Mouse (Mus musculus) myocyte (in vitro differentiated cells): ENCODE data around the gene Rrp15. TPM values are rescaled to one million over a fixed set of nuclear protein-coding genes. Genes with fewer than 3 reads are reported as not detected.

Source experiments
- H3K27me3 ChIP-seq: one replicate; pipeline ENCODE4 v1.6.1; 2011; ENCODE audit not compliant: control insufficient read depth, insufficient read depth, insufficient read length
- H3K36me3 ChIP-seq: one replicate; pipeline ENCODE4 v1.6.1; 2011; ENCODE audit not compliant: control insufficient read depth, insufficient read depth
- H3K4me2 ChIP-seq: one replicate; pipeline ENCODE4 v1.6.1; 2011; ENCODE audit warnings: low read depth, control low read depth
- H3K4me3 ChIP-seq: one replicate; pipeline ENCODE4 v1.5.1; 2011; ENCODE audit warnings: mild to moderate bottlenecking, control low read depth, moderate library complexity
- H3K79me2 ChIP-seq: one replicate; pipeline ENCODE4 v1.6.1; 2011; ENCODE audit not compliant: control insufficient read depth, insufficient read depth
- H3ac ChIP-seq: one replicate; pipeline ENCODE4 v1.6.1; 2011; ENCODE audit not compliant: control insufficient read depth, insufficient read length
- CEBPB ChIP-seq: IDR thresholded peaks from 2 replicates; pipeline ENCODE4 v1.6.1; 2011; ENCODE audit warnings: mild to moderate bottlenecking, moderate library complexity; ENCODE audit not compliant: poor library complexity, insufficient read depth, severe bottlenecking
- E2F4 ChIP-seq: IDR thresholded peaks from one replicate; pipeline ENCODE4 v1.6.1; 2011; ENCODE audit warnings: mild to moderate bottlenecking, control low read depth, moderate library complexity; ENCODE audit not compliant: insufficient read depth
- MAX ChIP-seq: IDR thresholded peaks from one replicate; pipeline ENCODE4 v1.6.1; 2011; ENCODE audit warnings: low read depth, mild to moderate bottlenecking, control low read depth
- MYOD1 ChIP-seq, 3 experiments: IDR thresholded peaks; one replicate each; pipeline ENCODE4 v1.6.1; 2011; ENCODE audit warnings: control low read depth in 2 of 3, low read depth in 2 of 3, mild to moderate bottlenecking in 2 of 3, moderate library complexity in 1 of 3; ENCODE audit not compliant: insufficient read length in 2 of 3, control insufficient read depth in 1 of 3
- MYOG ChIP-seq, 3 experiments: IDR thresholded peaks; one replicate each; pipeline ENCODE4 v1.6.1; 2011; ENCODE audit warnings: control low read depth in 2 of 3, low read depth in 2 of 3, mild to moderate bottlenecking in 2 of 3; ENCODE audit not compliant: insufficient read length in 2 of 3, control insufficient read depth in 1 of 3, insufficient read depth in 1 of 3
- POLR2A ChIP-seq: IDR thresholded peaks from one replicate; pipeline ENCODE4 v1.6.1; 2011; ENCODE audit warnings: low read depth, mild to moderate bottlenecking, control low read depth, moderate library complexity; ENCODE audit not compliant: insufficient read length
- POLR2AphosphoS2 ChIP-seq: IDR thresholded peaks from one replicate; pipeline ENCODE4 v1.6.1; 2011; ENCODE audit warnings: low read depth, control low read depth; ENCODE audit not compliant: insufficient read length
- REST ChIP-seq: IDR thresholded peaks from one replicate; pipeline ENCODE4 v1.6.1; 2011; ENCODE audit warnings: mild to moderate bottlenecking, control low read depth, moderate library complexity; ENCODE audit not compliant: insufficient read depth, insufficient read length
- SRF ChIP-seq: IDR thresholded peaks from one replicate; pipeline ENCODE4 v1.6.1; 2011; ENCODE audit warnings: low read depth; ENCODE audit not compliant: control insufficient read depth, insufficient read length
- TCF12 ChIP-seq: IDR thresholded peaks from one replicate; pipeline ENCODE4 v1.6.1; 2011; ENCODE audit warnings: mild to moderate bottlenecking, control low read depth; ENCODE audit not compliant: poor library complexity, insufficient read depth, severe bottlenecking
- TCF3 ChIP-seq: IDR thresholded peaks from one replicate; pipeline ENCODE4 v1.6.1; 2011; ENCODE audit warnings: low read depth, control low read depth; ENCODE audit not compliant: insufficient read length
- USF1 ChIP-seq: IDR thresholded peaks from one replicate; pipeline ENCODE4 v1.6.1; 2011; ENCODE audit warnings: low read depth, mild to moderate bottlenecking, control low read depth, moderate library complexity
- polyA plus RNA-seq: library from polyadenylated mRNA; unstranded; fragments of >200 nt; fragmentation: generic; extraction: Trizol; gene quantifications from one replicate; pipeline ENCODE4 v1.2.1, GENCODE M21; 2012; ENCODE audit warnings: missing spikeins

Rrp15 gene
- polyA plus RNA-seq, 1 experiment, result 19.9 TPM

DNA sequence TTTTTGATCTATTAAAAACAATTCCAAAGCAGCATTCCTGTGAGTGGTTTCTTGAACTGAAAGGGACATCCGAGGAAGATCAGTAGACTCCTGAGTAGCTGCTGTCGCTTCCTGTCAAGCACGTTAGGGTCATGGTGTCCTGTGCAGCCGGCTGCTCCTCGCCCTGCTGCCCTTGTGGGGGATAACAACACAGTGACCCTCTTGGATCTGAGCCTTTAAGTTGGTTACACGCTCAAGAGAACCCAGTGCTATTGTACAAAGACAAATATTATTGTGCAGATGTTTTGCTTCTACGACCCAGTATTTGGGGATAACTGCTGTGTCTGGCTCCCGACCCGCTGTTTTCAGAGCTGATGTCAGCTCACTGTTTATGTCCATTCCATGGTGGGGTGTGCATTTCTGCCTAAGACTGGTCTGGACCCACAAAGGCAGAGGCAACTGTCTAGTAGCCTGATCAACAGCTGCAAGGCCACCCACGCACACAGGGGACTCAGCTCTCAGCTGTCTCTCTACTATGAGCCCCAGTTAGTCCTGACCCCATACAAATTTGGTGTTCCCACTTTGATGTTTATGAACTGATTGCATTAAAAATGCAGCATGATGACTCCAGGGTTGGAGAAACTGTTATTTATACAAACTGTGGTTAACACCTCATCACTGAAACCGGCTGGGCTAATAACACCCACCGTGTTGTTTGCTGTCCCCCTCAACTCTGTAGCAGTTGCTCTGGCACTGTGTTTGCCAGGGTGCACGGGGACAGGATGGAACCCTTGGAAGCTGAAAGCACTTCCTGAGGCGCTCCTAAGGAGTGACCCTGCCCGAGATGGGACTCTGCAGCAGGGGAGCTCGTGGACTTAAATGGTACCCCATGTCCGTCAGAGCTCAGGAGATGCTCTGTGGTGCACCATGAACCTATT, 33.9 kb downstream of the Rrp15 start:
- Histone ChIP-seq H3K79me2 (no peaks in the 10 kb centered on the region), H3K27me3 (no peaks in the 10 kb centered on the region), H3K4me2 (peak overlapping the region; percentile 32), H3ac (no peak overlapping the region), H3K4me3 (no peak overlapping the region), H3K36me3 (peaks cover 10% of the 10 kb centered on the region)
- no peak for TF ChIP-seq SRF
- TF ChIP-seq MYOG (IDR thresholded peaks at IDR 0.05; ENCODE audit: control insufficient read depth in 1 of 3, insufficient read depth in 1 of 3, insufficient read length in 2 of 3, low read depth in 2 of 3), result peak; percentile 93 to 97 (median 93)
- no peak for TF ChIP-seq E2F4
- TF ChIP-seq MAX, result no peak
- TF ChIP-seq USF1, result no peak
- no peak for TF ChIP-seq REST
- peak; percentile 94 for TF ChIP-seq TCF3
- TF ChIP-seq MYOD1 (IDR thresholded peaks at IDR 0.05; ENCODE audit: control insufficient read depth in 1 of 3, insufficient read length in 2 of 3, low read depth in 2 of 3), result peak; percentile 72 to 99 (median 98)
- TF ChIP-seq TCF12, result peak; percentile 95
- no peak for TF ChIP-seq POLR2A
- TF ChIP-seq CEBPB, result no peak
- no peak for TF ChIP-seq POLR2AphosphoS2

DNA sequence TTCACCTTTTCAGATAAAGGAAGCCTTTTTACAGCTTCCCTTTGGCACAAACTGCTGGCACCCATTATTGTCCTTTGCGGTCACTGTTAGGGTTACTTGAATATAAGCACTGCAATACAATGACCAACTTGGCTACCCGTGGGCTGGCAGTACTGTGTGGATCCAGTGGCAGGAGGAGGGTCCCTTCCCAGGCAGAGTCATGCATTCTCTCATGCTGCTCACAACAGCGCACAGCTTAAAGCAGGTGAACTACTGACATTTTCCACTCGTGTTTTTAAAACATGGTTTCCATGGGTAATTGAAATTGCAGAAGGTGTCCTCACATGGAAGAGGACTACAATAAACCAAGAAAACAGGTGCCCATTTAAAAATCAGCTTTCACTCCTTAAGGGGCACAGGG, 34.9 kb downstream of the Rrp15 start:
- Histone ChIP-seq H3K4me2 (no peak overlapping the region), H3K36me3 (peaks cover 1% of the 10 kb centered on the region), H3ac (no peak overlapping the region), H3K4me3 (no peak overlapping the region), H3K27me3 (no peaks in the 10 kb centered on the region), H3K79me2 (no peaks in the 10 kb centered on the region)
- TF ChIP-seq MYOG (IDR thresholded peaks at IDR 0.05; ENCODE audit: control insufficient read depth in 1 of 3, insufficient read depth in 1 of 3, insufficient read length in 2 of 3, low read depth in 2 of 3) (no peak), E2F4 (no peak), SRF (no peak), REST (no peak), MYOD1 (IDR thresholded peaks at IDR 0.05; ENCODE audit: control insufficient read depth in 1 of 3, insufficient read length in 2 of 3, low read depth in 2 of 3) (no peak), POLR2A (no peak), TCF12 (no peak), MAX (no peak), TCF3 (no peak), POLR2AphosphoS2 (no peak), CEBPB (no peak), USF1 (no peak)

DNA sequence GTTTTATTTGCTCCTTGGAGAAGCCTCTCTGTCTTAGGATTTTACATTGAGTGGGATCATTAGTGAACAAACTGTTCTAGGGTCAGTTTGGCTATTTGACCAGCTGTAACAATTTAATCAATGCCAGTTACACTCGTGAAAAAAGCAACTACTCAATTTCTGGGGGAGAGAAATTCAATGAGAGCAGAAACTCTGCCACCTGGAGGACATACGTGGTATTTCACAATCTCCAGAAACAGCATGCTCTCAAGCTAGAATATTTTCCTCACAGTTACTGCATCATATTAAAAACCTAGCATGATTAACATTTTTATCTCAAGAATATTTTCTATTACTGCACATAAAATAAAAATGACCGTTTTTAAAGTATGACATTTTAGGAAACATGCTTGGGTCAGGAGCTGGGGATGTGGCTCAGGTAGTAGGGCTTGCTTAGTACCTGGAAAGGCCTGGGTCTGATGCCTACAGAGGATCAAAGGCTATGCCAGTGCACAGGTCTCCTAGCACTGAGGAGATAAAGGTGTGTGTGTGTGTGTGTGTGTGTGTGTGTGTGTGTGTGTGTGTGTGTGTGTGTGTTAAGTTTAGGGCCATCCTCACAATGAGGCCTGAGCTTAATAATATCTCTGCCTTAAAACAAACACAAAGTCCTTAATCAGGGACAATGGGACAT, 36.2 kb downstream of the Rrp15 start:
- TF ChIP-seq TCF12 (no peak), CEBPB (no peak), MYOD1 (IDR thresholded peaks at IDR 0.05; ENCODE audit: control insufficient read depth in 1 of 3, insufficient read length in 2 of 3, low read depth in 2 of 3) (no peak), E2F4 (no peak), MYOG (IDR thresholded peaks at IDR 0.05; ENCODE audit: control insufficient read depth in 1 of 3, insufficient read depth in 1 of 3, insufficient read length in 2 of 3, low read depth in 2 of 3) (no peak), REST (no peak), POLR2AphosphoS2 (no peak), SRF (no peak), MAX (no peak), USF1 (no peak), TCF3 (no peak)
- H3K27me3 ChIP-seq, result no peaks in the 10 kb centered on the region
- H3K4me2 ChIP-seq, result no peak overlapping the region
- no peaks in the 10 kb centered on the region for H3K79me2 ChIP-seq
- H3K4me3 ChIP-seq, result no peak overlapping the region
- no peak overlapping the region for H3ac ChIP-seq
- H3K36me3 ChIP-seq, result no peaks in the 10 kb centered on the region

DNA sequence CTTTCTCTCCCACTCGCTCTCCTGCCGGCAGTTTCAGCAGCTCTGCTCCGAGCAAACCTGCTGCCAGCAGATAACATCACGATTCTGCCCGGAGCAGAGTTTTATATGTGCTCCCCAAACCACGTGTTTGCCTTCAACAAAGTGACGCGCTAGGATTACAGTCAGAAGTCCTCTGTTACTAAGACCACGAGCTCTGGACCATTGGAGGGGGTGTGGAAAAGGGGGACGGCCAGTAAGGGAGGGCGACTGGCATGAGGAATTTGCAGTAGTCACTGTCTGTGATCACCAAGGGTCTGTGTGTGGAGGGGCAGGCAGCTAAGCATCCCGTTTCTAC, 43.3 kb downstream of the Rrp15 start, which contains the start of gene Tgfb2:
Gene Tgfb2 (minus strand): TSS at position 75 of the 334 bp plus-strand sequence.
- TF ChIP-seq MYOD1 (IDR thresholded peaks at IDR 0.05; ENCODE audit: control insufficient read depth in 1 of 3, insufficient read length in 2 of 3, low read depth in 2 of 3), result no peak
- peak; percentile 25 for TF ChIP-seq POLR2A
- peak within 1 kb of the TSS; percentile 11 for H3ac ChIP-seq
- peaks cover 28% of the 10 kb centered on the region for H3K79me2 ChIP-seq
- peak within 1 kb of the TSS; percentile 92 for H3K4me2 ChIP-seq
- H3K36me3 ChIP-seq, result no peaks in the 10 kb centered on the region
- peak within 1 kb of the TSS; percentile 96 for H3K4me3 ChIP-seq
- no peaks in the 10 kb centered on the region for H3K27me3 ChIP-seq
